Mouse (Mus musculus) olfactory bulb, adult 2 months (tissue): Measurements from ENCODE around the gene Btbd11. TPM values are rescaled to one million over a fixed set of nuclear protein-coding genes. Genes with fewer than 3 reads are reported as not detected.

Experiments used
- H3K27ac ChIP-seq: fragments of 200-500 bp; 2 replicates; pipeline ENCODE4 v1.5.1; 2012; ENCODE audit warnings: low read depth, low read length; ENCODE audit not compliant: insufficient read depth
- H3K4me1 ChIP-seq: fragments of 200-500 bp; 2 replicates; pipeline ENCODE4 v1.6.1; 2012; ENCODE audit warnings: low read length; ENCODE audit not compliant: control insufficient read depth, insufficient read depth
- H3K4me3 ChIP-seq: fragments of 200-500 bp; 2 replicates; pipeline ENCODE4 v1.5.1; 2012; ENCODE audit warnings: mild to moderate bottlenecking, low read depth, low read length, moderate library complexity; ENCODE audit not compliant: insufficient read depth
- CTCF ChIP-seq: fragments of 200-500 bp; IDR thresholded peaks from 2 replicates; pipeline ENCODE4 v1.5.1; 2012; ENCODE audit warnings: low read depth, mild to moderate bottlenecking, low read length, moderate library complexity; ENCODE audit not compliant: insufficient read depth
- POLR2A ChIP-seq: fragments of 200-500 bp; IDR thresholded peaks from 2 replicates; pipeline ENCODE4 v1.6.1; 2012; ENCODE audit warnings: mild to moderate bottlenecking, low read depth, low read length, moderate library complexity; ENCODE audit not compliant: insufficient read depth
- WGBS: fragments of 180-500 bp; shearing (Covaris S2); methylation state at CpG from one replicate; pipeline ENCODE4 v1.1.7; 2018; 5-methylcytosine and 5-hydroxymethylcytosine counted together
- polyA plus RNA-seq: library from polyadenylated mRNA; stranded (reverse); fragments of >200 nt; gene quantifications from 2 replicates; pipeline ENCODE4 v1.2.4, GENCODE M21; 2012; ENCODE audit warnings: low replicate concordance; ENCODE audit not compliant: missing spikeins, insufficient read depth, insufficient read length

The Btbd11 gene
- polyA plus RNA-seq, 1 experiment: not detected

DNA sequence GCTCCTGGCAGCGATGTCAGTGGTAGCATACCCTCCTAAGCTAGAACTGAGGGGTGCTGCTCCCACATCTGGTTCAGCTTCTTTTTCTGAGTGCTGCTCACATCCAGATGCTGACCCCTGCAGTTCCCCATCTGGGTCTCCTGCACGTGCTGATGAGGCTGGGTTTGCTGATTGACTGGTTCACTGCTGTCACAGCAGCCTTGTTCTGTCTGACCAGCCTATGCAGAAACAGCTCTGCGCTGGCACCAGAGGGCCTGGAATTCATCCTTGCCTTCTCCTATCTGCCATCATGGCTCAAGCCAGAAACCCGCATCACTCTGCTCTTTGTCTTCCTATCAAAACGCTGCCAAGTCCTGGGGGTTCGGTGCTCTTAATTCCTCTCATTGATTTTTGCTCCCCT, 95.9 kb downstream of the Btbd11 start:
- 56% methylated on average over 6 of the region's 6 CpGs for WGBS
- H3K4me3 ChIP-seq: no peak overlapping the region
- H3K27ac ChIP-seq: no peak overlapping the region
- H3K4me1 ChIP-seq: peaks cover 9% of the 10 kb centered on the region
- TF ChIP-seq CTCF (no peak), POLR2A (no peak)

DNA sequence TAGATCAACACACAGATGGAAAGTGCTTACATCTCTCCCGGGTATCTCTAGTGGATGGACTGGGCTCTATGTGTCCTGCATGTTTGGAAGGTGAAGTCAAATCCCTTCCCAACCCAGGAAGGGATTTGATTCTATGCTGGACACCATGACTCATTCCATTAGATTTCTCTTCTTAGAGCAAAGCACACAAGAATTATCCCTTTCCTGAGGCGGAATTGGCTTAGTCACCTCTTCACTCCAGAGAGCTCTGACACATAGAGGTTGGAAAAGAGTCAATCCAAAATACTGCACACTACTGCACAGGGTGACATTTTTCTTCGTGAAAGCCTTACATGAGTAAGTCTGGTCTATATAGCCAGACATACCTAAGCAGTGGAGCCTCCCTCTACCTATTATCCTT, 99.8 kb downstream of the Btbd11 start:
- WGBS: 68% methylated on average over 3 of the region's 3 CpGs
- Histone ChIP-seq H3K4me1 (peaks cover 9% of the 10 kb centered on the region), H3K4me3 (no peak overlapping the region), H3K27ac (no peak overlapping the region)
- TF ChIP-seq CTCF (no peak), POLR2A (no peak)

DNA sequence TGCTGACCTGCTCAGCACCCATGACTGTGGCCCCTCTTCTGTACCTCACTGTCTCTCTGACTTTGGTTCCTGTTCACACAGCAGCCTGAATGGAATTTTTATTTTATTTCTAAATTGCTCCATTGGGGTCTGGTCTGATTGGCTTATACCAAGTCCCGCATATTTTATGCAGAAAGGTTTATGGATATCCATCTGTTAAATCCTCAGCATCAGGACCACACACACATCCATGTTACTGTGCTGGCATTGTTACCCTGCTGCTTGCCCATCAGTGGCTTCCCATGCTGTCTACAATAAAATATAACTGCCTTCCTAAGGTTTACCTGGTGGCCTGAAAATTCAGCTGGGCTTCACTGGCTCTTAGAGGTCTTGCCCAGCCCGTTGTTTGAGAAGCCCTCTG, 106.0 kb downstream of the Btbd11 start:
- Histone ChIP-seq H3K4me3 (no peak overlapping the region), H3K27ac (no peak overlapping the region), H3K4me1 (no peaks in the 10 kb centered on the region)
- WGBS: 89% methylated on average over 2 of the region's 2 CpGs
- TF ChIP-seq CTCF (no peak), POLR2A (no peak)

DNA sequence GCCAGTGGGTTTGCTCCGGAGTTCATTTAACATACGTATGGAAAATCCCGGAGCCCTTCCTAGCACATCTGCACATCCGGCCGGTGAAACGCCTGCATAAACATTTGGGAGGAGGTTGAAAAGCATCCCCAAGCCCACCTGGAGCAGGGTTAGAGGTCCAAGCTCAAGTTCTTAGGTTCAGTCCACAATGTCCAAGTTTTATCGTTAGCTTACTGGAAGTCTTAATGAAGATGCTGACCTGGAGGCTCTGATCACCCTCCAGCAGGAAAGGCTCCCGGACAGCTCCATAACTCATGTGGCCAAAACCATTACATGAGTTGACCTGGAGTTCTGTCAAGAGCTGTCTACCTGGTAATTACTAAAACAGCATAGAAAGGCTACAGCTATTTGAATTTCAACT, 109.7 kb downstream of the Btbd11 start:
- WGBS: 96% methylated on average over 8 of the region's 8 CpGs
- TF ChIP-seq CTCF (no peak), POLR2A (no peak)
- H3K27ac ChIP-seq: no peak overlapping the region
- H3K4me3 ChIP-seq: no peak overlapping the region
- no peaks in the 10 kb centered on the region for H3K4me1 ChIP-seq

DNA sequence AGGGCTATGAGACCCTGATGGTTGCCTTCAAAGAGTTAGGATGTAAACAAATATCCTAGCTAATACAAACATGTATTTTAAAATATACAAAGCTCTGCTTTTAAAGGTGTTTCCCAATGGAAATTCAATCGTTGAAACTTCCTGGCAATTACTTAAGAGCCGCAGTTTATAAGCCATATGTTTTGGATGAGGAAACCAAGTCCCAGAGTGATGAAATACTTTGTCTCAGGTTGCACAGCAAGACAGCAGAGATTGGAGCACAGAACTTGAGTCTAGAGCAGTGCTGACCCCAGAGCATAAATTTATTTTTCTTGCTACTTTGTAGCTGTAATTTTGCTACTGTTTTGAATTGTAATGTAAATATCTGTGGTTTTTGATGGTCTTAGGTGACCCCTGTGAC, 110.4 kb downstream of the Btbd11 start:
- H3K27ac ChIP-seq: no peak overlapping the region
- WGBS: 83% methylated on average over 2 of the region's 2 CpGs
- no peak for TF ChIP-seq POLR2A
- TF ChIP-seq CTCF: no peak
- H3K4me1 ChIP-seq: no peaks in the 10 kb centered on the region
- H3K4me3 ChIP-seq: no peak overlapping the region

DNA sequence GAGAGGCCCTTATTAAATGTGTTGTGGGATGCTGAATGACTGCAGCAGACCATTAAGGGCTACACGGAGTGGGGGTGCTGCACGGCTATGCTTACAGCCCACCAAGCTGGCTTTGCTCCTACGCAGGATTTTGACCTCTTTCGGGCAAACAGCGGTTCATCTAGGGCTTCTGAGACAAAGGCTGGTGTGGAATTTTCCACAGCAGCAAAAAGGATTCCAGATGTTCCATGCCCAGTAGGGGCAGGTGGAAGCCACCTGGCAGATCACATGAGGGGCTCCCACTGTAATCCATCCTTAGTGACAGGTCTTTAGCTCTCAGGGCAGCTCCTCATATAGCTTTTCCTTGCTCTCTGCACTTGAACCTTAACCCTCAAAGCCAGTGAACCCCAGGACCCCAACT, 111.3 kb downstream of the Btbd11 start:
- TF ChIP-seq CTCF (no peak), POLR2A (no peak)
- no peaks in the 10 kb centered on the region for H3K4me1 ChIP-seq
- WGBS: 98% methylated on average over 5 of the region's 5 CpGs
- H3K27ac ChIP-seq: no peak overlapping the region
- no peak overlapping the region for H3K4me3 ChIP-seq

DNA sequence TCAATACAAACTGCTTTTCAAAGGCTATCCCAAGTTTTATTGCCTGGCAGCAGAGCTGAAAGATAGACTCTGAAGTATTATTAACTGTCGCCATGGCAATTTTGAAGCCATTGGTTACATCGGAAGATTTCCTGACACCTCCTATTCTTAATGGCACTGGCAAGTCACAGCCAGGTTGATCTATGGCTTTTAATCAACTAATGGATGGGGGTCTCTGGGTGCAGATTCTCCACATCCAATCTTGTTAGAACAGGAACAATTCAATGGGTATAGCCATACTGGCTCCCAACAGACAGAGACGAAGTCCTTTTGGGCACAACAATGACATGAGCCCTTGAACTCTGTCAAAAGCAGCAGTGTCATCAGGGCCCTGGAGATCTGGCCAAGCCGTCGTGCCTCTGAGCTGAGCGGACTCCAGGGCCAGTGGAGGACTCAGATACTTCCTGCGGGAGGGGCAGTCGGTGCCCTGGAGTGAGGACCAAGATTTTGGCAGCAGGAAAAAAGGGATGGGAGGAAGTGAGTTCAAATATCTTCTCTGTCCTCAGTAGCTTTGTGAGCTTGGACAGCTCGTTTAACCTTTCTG, 114.0 kb downstream of the Btbd11 start:
- TF ChIP-seq POLR2A (no peak), CTCF (no peak)
- no peak overlapping the region for H3K27ac ChIP-seq
- 82% methylated on average over 9 of the region's 9 CpGs for WGBS

DNA sequence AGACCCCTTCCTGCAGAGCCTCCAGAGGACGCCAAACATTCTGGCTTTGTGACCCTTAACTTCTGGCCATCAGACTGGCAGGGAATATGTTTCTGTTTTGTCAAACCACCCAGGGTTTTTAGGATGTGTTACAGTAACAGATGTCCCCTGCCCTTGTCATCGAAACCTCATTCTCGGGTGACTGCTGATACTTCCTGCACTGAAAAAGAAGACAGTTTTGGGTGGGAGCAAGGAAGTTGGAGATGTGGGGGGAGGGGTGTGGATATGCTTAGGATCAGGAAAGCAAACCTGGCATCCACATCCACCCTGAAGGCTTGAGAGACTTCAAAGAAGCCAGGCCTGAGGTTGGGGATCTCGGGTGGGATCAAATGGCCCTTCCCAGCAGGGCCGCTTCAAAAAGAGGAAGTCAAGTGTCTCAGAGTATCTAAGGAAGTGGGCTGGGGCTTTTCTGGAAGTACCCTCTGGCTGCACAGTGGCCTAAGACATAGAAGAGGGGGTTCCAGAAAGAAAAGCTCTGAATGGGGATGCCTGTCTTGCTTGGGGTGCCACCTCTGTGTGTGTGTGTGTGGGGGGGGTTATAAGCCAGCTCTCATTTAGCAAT, 115.5 kb downstream of the Btbd11 start:
- no peak for TF ChIP-seq CTCF
- TF ChIP-seq POLR2A: no peak
- no peak overlapping the region for H3K27ac ChIP-seq
- 90% methylated on average over 5 of the region's 5 CpGs for WGBS
- 0 out of 2 replicates have a peak, but pooled peaks cover 3% of the 10 kb centered on the region for H3K4me1 ChIP-seq
- no peak overlapping the region for H3K4me3 ChIP-seq

More for the DNA sequence above, 114.0 kb downstream of the Btbd11 start:
- no peak overlapping the region for H3K4me3 ChIP-seq
- H3K4me1 ChIP-seq: 0 out of 2 replicates have a peak, but pooled peaks cover 3% of the 10 kb centered on the region

DNA sequence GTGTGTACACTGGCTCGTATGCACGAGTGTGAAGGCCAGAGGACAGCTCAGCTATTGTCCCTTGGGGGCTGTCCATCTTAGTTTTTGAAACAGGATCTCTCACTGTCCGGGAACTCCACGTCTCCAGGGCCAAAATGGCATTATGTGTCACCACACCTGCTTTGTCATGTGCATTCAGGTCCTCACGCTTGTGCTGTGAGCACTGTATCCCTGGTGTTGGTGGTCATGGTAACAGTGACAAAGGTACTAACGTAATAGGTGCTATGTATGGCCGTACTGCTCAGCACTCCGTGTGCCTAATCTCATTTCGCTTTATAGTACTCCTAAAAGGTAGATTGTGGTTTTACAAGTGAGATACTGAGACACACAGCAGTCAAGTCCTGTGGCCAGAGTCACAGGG, 116.0 kb downstream of the Btbd11 start:
- Histone ChIP-seq H3K4me3 (no peak overlapping the region), H3K4me1 (0 out of 2 replicates have a peak, but pooled peaks cover 3% of the 10 kb centered on the region), H3K27ac (no peak overlapping the region)
- WGBS: 86% methylated on average over 9 of the region's 9 CpGs
- TF ChIP-seq POLR2A: no peak
- no peak for TF ChIP-seq CTCF
